Mouse (Mus musculus) layer of hippocampus, adult 9-10 months (tissue): ENCODE results near the gene Morc3.

Source experiments
- DNase-seq: peaks from one replicate; pipeline ENCODE4 v3.0.0; 2022; ENCODE audit warnings: low spot score

Gene Morc3

GRCm38 (mm10) chr16:93922835-93923389 lies 91.0 kb downstream of the Morc3 start:
- DNase-seq: no peak

- DNase-seq: no peak
Observed at GRCm38 (mm10) chr16:93923788-93924187, 91.9 kb downstream of the Morc3 start.
